Mouse (Mus musculus): Measurements from ENCODE around the gene Slc17a9.

DNA sequence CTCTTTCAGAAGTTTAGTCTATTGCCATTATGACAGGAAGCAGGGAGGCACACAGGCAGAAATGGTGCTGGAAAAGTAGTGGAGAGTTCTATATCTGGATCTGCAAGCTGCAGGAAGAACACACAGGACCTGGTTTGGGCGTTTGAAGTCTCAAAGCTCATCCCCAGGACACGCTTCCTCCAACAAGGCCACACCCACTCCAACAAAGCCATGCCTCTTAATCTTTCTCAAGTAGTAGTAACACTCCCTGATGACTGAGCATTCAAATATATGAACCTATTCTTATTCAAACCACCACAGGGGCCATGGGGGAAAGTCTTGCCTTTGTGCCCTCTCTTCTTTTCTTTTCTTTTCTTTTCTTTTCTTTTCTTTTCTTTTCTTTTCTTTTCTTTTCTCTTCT is 55.2 kb downstream of the Slc17a9 start:
- TF ChIP-seq CTCF (IDR thresholded peaks at IDR 0.05; ENCODE audit: low read depth, low read length) (no peak), POLR2AphosphoS5 (IDR thresholded peaks at IDR 0.05; ENCODE audit: insufficient replicate concordance, low read depth, low read length) (no peak), GATA1 (IDR thresholded peaks at IDR 0.05; ENCODE audit: borderline replicate concordance, low read length) (no peak), GATA2 (IDR thresholded peaks at IDR 0.05; ENCODE audit: borderline replicate concordance, low read depth, low read length) (no peak), TAL1 (conservative IDR thresholded peaks at IDR 0.05; ENCODE audit: low read depth, low read length) (no peak)

Data from G1E (cell line).